ENCODE assay signal across 16 mouse cellular contexts in the genomic region with DNA sequence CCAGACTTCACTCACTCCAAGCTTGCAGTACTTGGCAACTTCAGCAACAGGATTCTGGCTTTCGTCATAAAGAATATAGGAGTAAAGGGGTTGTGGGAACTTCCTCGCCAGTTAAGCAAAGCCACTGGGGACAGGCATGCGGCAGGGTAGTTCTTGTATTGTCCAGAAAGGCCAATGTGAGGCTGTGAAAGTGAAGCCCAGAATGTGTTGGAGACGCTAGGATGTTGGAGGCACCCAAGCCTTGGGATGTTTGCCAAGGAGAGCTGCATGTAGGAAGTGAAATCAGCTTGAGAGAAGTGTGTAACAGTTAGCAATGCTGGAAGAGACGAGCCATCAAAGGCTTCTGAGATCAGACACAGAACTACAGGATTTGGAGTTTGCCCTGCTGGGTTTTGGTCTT. TPM values are rescaled to one million over a fixed set of nuclear protein-coding genes. Genes with fewer than 3 reads are reported as not detected.
DNase-seq lines count a peak whose midpoint lies in the region; ATAC-seq lines count a peak whose summit lies in the region.
"Had no signal": no experiment of that assay in that cellular context is flagged by ENCODE, and none has a peak within 500 bp of the region (broad histone marks: within the 10 kb centered on the region; RNA-seq: fewer than 3 reads in every experiment).

No protein-coding gene starts in this region.

- peaks cover 11% of the 10 kb centered on the region; the same call in 1 of the 2 replicates for H3K4me1 ChIP-seq in heart, embryonic 13.5 days
- H3K4me1 ChIP-seq: forebrain, embryonic 12.5 days; liver, embryonic 12.5 days; midbrain, embryonic 15.5 days had no signal

- 54% methylated on average over 5 of the region's 5 CpGs for WGBS in heart, embryonic 13.5 days

- no peak overlapping the region for H3K9ac ChIP-seq in heart, embryonic 13.5 days
- H3K9ac ChIP-seq: forebrain, embryonic 12.5 days; liver, embryonic 12.5 days; midbrain, embryonic 15.5 days had no signal

- H3K27ac ChIP-seq in heart, embryonic 13.5 days (replicated peaks): no peak overlapping the region
- H3K27ac ChIP-seq: forebrain, embryonic 12.5 days; left cerebral cortex, adult 2 months; liver, embryonic 12.5 days; macrophage; midbrain, embryonic 15.5 days had no signal

- no peak overlapping the region for H3K4me3 ChIP-seq in heart, embryonic 13.5 days
- H3K4me3 ChIP-seq: forebrain, embryonic 12.5 days; left cerebral cortex, adult 2 months; liver, embryonic 12.5 days; midbrain, embryonic 15.5 days had no signal

- no peak for ATAC-seq in heart, embryonic 13.5 days (ENCODE audit: extremely low read depth, insufficient number of reproducible peaks, low FRiP score, low TSS enrichment)
- ATAC-seq: activated CD4-positive, CD25-positive, alpha-beta regulatory T cell, adult 4 months; intestine, embryonic 16.5 days; liver, embryonic 12.5 days; midbrain, embryonic 15.5 days had no signal

- H3K9me3 ChIP-seq in heart, embryonic 13.5 days: no peaks in the 10 kb centered on the region
- H3K9me3 ChIP-seq: forebrain, embryonic 12.5 days; liver, embryonic 12.5 days; midbrain, embryonic 15.5 days had no signal

- peak overlapping the region; percentile 27 for H3K4me2 ChIP-seq in heart, embryonic 13.5 days
- H3K4me2 ChIP-seq: forebrain, embryonic 12.5 days; liver, embryonic 12.5 days; midbrain, embryonic 15.5 days had no signal

- H3K36me3 ChIP-seq in heart, embryonic 13.5 days: peaks cover 14% of the 10 kb centered on the region; the same call in 1 of the 2 replicates
- H3K36me3 ChIP-seq: liver, embryonic 12.5 days had no signal

- no peak for DNase-seq in heart, postnatal 4 days
- peak; percentile 58 for DNase-seq in layer of hippocampus, adult 9-11 months
- DNase-seq in layer of hippocampus, adult 8-10 months (ENCODE audit: low spot score in 2 of 2): no peak
- peak; percentile 58 to 69 for DNase-seq in frontal cortex, postnatal 36 days (ENCODE audit: low spot score in 2 of 2)
- DNase-seq in right cerebral cortex, postnatal 10 days (ENCODE audit: low spot score in 2 of 2): peak; percentile 53 to 58
- no peak for DNase-seq in adipocyte (ENCODE audit: low spot score)
- DNase-seq: cerebellum, adult 8-10 months; thymus, postnatal 14 days had no signal

- no peaks in the 10 kb centered on the region for H3K27me3 ChIP-seq in heart, embryonic 13.5 days (replicated peaks)
- H3K27me3 ChIP-seq: forebrain, embryonic 12.5 days; liver, embryonic 12.5 days; midbrain, embryonic 15.5 days had no signal

RNA-seq across cellular contexts. Expression of a gene that starts 12.5 kb away (rescaled TPM):
- polyA plus RNA-seq in heart, embryonic 13.5 days (2015; fragmentation: Nextera tagmentation; extraction: Ambion mirVana): 1.7 and 1.8 TPM in 2 replicates
- total RNA-seq in heart, postnatal 4 days (2021): 1 to 10 TPM; 1.3 to 1.5 TPM
- 10 to 100 TPM; 24.4 to 25.1 (median 24.9) TPM for total RNA-seq in layer of hippocampus, adult 8-10 months (2022)
- polyA plus RNA-seq: macrophage had no signal

RNA-seq across cellular contexts. Expression of a gene that starts 25.6 kb away (rescaled TPM):
- polyA plus RNA-seq in heart, embryonic 13.5 days (2015; fragmentation: Nextera tagmentation; extraction: Ambion mirVana): 1.9 and 3.4 TPM in 2 replicates
- 1 to 10 TPM; 3.2 to 4.8 TPM for total RNA-seq in heart, postnatal 4 days (2021)
- not detected for total RNA-seq in layer of hippocampus, adult 8-10 months (2022)
- total RNA-seq: left cerebral cortex, adult 2 months had no signal
- polyA plus RNA-seq: activated CD4-positive, CD25-positive, alpha-beta regulatory T cell, adult 4 months; macrophage; midbrain, embryonic 15.5 days had no signal

Comparison
In these comparisons a context has a peak if more than half of its experiments do, and no peak if none do; other contexts are left out.
1. DNase-seq: peak in layer of hippocampus, adult 9-11 months (single experiment), frontal cortex, postnatal 36 days (2 of 2) and right cerebral cortex, postnatal 10 days (2 of 2); none in heart, postnatal 4 days (single experiment), layer of hippocampus, adult 8-10 months (0 of 2) and adipocyte (single experiment).
2. RNA of a gene that starts 12.5 kb away (total RNA-seq): 24.4 to 25.1 TPM in layer of hippocampus, adult 8-10 months; 1.3 to 1.5 TPM in heart, postnatal 4 days; every median in the first group is over 10 times any median in the second.
3. RNA of a gene that starts 25.6 kb away (total RNA-seq): 3.2 to 4.8 TPM in heart, postnatal 4 days; not detected in layer of hippocampus, adult 8-10 months; every median in the first group is over 4 times any median in the second.